Mouse (Mus musculus): ENCODE data around the gene Eefsec. TPM values are rescaled to one million over a fixed set of nuclear protein-coding genes. Genes with fewer than 3 reads are reported as not detected.

The Eefsec gene
- 25.3 and 26.3 TPM in 2 replicates for polyA plus RNA-seq (2015; fragmentation: Nextera tagmentation; extraction: Ambion mirVana)

DNA sequence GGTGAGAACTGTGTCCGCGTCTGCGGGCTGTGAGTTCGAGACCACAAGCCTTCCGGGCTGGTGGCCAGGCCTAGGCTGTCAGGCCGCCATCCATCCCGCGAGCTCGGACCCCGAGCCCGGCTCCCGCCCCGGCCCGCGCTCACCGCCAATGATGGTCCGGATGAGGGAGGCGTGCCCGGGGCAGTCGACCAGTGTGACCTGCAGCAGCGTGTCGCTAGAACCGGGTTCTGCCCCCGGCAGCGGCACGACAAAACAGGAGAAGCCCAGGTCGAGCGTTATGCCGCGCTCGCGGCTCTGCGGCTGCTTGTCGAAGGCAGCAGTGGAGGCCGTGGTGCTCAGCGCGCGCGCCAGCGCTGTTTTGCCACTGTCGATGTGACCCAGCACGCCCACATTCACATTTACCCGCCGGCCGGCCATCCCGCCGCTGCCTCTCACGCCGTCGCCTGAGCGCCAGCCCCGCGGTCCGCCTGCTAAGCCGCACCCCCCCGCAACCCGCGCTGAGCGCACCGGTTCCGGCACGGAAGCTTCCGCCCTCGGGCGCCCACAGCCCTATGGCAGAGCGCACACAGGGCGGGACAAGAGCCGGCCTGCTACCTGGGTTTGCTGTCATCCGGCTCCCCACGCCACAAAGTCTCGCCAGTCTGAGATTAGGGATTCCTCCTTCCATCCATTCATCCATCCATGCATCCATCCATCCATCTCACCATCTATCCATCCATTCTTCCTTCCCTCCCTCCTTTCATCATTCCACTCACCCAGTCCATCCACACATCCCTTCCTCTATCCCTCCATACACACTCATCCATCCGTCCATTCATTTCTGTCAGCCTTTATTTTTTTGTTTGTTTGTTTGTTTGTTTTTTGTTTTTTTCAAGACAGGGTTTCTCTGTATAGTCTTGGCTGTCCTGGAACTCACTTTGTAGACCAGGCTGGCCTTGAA, at the start of gene Eefsec:
Gene Eefsec, minus strand, starts transcription at position 477 of the 940 bp plus-strand sequence.
- ATAC-seq, result peak; percentile 95
- peak within 1 kb of the TSS; percentile 76 for H3K27ac ChIP-seq (ENCODE audit: low read length)
- H3K9ac ChIP-seq (ENCODE audit: low read depth, low read length), result peak within 1 kb of the TSS; percentile 97
- 1% methylated on average over 72 of the region's 72 CpGs for WGBS
- no peaks in the 10 kb centered on the region for H3K9me3 ChIP-seq (replicated peaks; ENCODE audit: control insufficient read depth, low read length, poor library complexity, severe bottlenecking)
- H3K4me2 ChIP-seq (ENCODE audit: low read length), result peak within 1 kb of the TSS; percentile 81
- no peaks in the 10 kb centered on the region for H3K36me3 ChIP-seq (ENCODE audit: control insufficient read depth, insufficient read depth, low read length)
- peaks cover 4% of the 10 kb centered on the region; the same call in 1 of the 2 replicates for H3K4me1 ChIP-seq (ENCODE audit: control insufficient read depth, insufficient read depth, low read length)
- peak within 1 kb of the TSS; percentile 88 for H3K4me3 ChIP-seq (ENCODE audit: low read depth, low read length)
- no peaks in the 10 kb centered on the region for H3K27me3 ChIP-seq (ENCODE audit: control insufficient read depth, insufficient read depth, low read depth, low read length)

DNA sequence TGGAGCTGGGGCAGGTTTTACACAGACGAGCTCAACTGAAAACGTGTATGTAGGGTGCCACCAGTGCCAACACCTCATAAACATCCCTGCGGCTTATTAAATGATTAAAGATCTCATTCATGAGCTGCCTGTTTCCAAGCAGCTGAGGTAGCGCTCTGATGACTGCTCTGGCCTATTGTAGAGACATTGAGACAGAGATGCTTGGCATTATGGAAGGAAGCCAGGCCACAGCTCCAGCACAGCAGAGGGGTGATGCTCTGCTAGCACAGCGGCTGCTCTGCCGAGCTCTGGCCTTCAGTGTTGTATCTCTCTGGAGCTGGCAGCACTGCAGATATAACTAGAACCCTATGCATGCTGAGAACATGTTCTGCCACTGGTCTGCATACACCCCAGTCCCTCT, 47.4 kb upstream of the Eefsec start:
- no peak overlapping the region for H3K4me3 ChIP-seq (ENCODE audit: low read depth, low read length)
- H3K27me3 ChIP-seq (ENCODE audit: control insufficient read depth, insufficient read depth, low read depth, low read length), result no peaks in the 10 kb centered on the region
- no peak overlapping the region for H3K9ac ChIP-seq (ENCODE audit: low read depth, low read length)
- peaks cover 3% of the 10 kb centered on the region for H3K36me3 ChIP-seq (ENCODE audit: control insufficient read depth, insufficient read depth, low read length)
- no peak overlapping the region for H3K27ac ChIP-seq (ENCODE audit: low read length)
- 91% methylated on average over 6 of the region's 6 CpGs for WGBS
- H3K4me1 ChIP-seq (ENCODE audit: control insufficient read depth, insufficient read depth, low read length), result no peaks in the 10 kb centered on the region
- no peaks in the 10 kb centered on the region for H3K9me3 ChIP-seq (replicated peaks; ENCODE audit: control insufficient read depth, low read length, poor library complexity, severe bottlenecking)
- ATAC-seq, result no peak
- no peak overlapping the region for H3K4me2 ChIP-seq (ENCODE audit: low read length)

DNA sequence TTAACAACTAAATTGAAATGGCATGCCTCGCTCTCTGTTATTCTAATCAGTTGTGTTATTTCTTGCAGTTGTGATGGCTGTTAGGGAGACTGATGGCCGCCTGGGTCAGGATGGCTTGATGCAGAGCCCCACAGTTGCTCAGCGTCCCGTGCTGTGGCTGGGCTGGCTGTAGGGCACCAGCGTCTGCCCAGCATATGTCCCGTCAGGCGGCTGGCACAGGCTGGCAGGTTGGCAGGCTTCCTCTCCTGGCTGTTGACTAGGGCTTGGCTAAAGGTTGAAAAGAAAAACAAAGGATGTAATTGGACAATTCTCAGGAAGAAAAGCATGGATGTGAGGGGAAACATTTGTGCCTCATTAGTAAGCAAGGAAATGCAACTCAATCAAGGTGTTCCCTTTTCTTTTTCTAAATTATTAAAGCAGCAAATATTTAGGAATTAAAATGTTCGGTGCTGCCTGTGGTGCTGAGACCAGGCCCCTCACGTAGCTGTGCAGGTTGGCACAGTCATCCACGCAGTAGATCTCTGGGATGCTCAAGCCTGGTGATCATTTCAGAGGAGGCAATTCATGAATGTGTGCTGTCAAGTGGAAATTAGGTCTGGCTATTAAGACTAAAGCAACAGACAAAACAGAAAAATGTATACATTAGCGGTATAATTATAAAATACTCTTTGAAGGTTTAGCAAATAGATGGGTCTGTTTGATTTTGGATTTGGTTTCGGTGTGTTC, 44.5 kb upstream of the Eefsec start:
- H3K36me3 ChIP-seq (ENCODE audit: control insufficient read depth, insufficient read depth, low read length), result peaks cover 7% of the 10 kb centered on the region
- no peak overlapping the region for H3K4me3 ChIP-seq (ENCODE audit: low read depth, low read length)
- 92% methylated on average over 12 of the region's 12 CpGs for WGBS
- no peak overlapping the region for H3K4me2 ChIP-seq (ENCODE audit: low read length)
- H3K4me1 ChIP-seq (ENCODE audit: control insufficient read depth, insufficient read depth, low read length), result no peaks in the 10 kb centered on the region
- no peak overlapping the region for H3K9ac ChIP-seq (ENCODE audit: low read depth, low read length)
- no peak overlapping the region for H3K27ac ChIP-seq (ENCODE audit: low read length)
- no peaks in the 10 kb centered on the region for H3K9me3 ChIP-seq (replicated peaks; ENCODE audit: control insufficient read depth, low read length, poor library complexity, severe bottlenecking)
- no peaks in the 10 kb centered on the region for H3K27me3 ChIP-seq (ENCODE audit: control insufficient read depth, insufficient read depth, low read depth, low read length)
- ATAC-seq, result no peak

DNA sequence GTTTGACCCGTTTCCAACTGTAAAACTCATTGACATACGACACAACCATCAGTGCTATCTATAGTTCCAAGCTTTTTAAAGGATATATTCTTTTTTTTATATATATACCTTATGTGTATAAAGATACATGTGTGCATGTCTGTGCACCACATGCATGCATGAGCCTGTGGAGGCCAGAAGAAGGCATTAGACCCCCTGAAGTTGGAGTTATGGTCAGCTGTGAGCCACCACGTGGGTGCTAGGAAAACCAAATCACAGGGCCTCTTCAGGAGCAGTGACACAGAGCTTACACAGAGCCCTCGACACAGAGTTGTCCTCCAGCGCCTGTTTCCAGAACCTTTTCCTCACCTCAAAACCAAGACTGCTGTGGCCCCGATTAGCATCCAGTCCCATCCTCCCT, 43.5 kb upstream of the Eefsec start:
- WGBS, result 87% methylated on average over 6 of the region's 6 CpGs

DNA sequence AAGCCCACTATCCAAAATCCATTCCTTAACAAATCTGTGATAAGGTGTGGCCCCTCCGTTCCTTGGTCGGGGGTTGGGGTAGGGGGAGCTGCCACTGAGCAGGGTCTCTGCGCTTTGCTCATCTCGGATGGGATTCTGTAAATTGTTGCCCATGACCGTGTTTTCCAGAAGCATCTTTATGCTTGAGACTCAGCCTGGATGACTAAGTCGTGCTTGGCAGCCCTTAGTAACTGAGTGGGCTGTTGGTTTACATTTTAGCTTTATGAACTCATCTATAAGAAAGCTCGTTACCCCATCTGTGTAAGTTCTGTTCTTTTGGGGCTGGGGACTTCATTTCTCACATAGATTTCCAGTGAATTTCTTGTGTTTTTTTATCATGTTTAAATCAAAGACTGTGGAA, 42.7 kb upstream of the Eefsec start:
- no peak overlapping the region for H3K4me3 ChIP-seq (ENCODE audit: low read depth, low read length)

More for the DNA sequence above, 43.5 kb upstream of the Eefsec start:
- Histone ChIP-seq H3K4me1 (ENCODE audit: control insufficient read depth, insufficient read depth, low read length) (no peaks in the 10 kb centered on the region), H3K27ac (ENCODE audit: low read length) (no peak overlapping the region), H3K36me3 (ENCODE audit: control insufficient read depth, insufficient read depth, low read length) (peaks cover 12% of the 10 kb centered on the region), H3K9ac (ENCODE audit: low read depth, low read length) (no peak overlapping the region), H3K4me3 (ENCODE audit: low read depth, low read length) (no peak overlapping the region), H3K4me2 (ENCODE audit: low read length) (no peak overlapping the region), H3K9me3 (replicated peaks; ENCODE audit: control insufficient read depth, low read length, poor library complexity, severe bottlenecking) (no peaks in the 10 kb centered on the region), H3K27me3 (ENCODE audit: control insufficient read depth, insufficient read depth, low read depth, low read length) (no peaks in the 10 kb centered on the region)
- ATAC-seq, result no peak

DNA sequence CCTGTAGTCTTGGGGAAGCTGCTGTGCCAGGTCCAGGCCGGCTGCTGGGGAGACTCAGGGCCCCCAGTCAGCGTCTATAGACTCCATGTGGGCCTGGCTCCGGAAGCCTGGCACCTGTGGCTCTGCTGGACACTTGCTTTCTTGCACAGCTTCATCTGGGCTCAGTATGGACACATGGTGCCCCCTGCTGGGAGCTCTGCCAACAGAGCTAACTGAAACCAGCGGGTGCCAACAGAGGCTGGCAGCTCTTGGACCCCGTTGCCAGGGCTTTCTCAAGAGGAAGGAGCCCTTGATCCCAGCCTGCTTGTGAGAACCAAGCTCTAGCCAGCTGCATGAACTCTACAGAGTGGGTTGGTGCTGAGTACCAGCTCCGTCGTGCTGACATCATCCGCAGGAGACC, 40.6 kb upstream of the Eefsec start:
- 78% methylated on average over 8 of the region's 8 CpGs for WGBS

More for the DNA sequence above, 42.7 kb upstream of the Eefsec start:
- Histone ChIP-seq H3K9me3 (replicated peaks; ENCODE audit: control insufficient read depth, low read length, poor library complexity, severe bottlenecking) (no peaks in the 10 kb centered on the region), H3K36me3 (ENCODE audit: control insufficient read depth, insufficient read depth, low read length) (peaks cover 18% of the 10 kb centered on the region), H3K27me3 (ENCODE audit: control insufficient read depth, insufficient read depth, low read depth, low read length) (no peaks in the 10 kb centered on the region), H3K4me1 (ENCODE audit: control insufficient read depth, insufficient read depth, low read length) (no peaks in the 10 kb centered on the region), H3K9ac (ENCODE audit: low read depth, low read length) (no peak overlapping the region), H3K27ac (ENCODE audit: low read length) (no peak overlapping the region), H3K4me2 (ENCODE audit: low read length) (no peak overlapping the region)
- no peak for ATAC-seq
- WGBS, result 93% methylated on average over 7 of the region's 7 CpGs

DNA sequence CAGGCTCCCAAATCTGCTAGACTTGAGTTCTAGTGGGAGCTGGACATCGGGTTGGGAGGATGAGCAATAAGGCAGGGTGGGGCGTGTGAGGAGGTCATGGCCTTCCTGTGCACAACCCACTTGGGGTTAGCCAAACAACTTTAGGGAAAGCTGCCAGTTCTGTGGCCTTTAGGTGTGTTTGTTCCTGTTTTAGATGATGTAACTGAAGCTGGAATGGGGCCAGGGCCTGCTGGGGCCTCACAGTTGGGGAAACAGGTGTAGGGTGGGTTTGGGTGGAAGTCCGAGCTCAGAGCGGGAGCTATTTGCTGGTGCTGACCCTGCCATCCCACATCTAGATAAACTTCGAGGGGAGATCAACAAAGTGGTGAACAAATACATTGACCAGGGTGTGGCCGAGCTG, 39.0 kb upstream of the Eefsec start:
- H3K27me3 ChIP-seq (ENCODE audit: control insufficient read depth, insufficient read depth, low read depth, low read length), result no peaks in the 10 kb centered on the region
- H3K36me3 ChIP-seq (ENCODE audit: control insufficient read depth, insufficient read depth, low read length), result peaks cover 22% of the 10 kb centered on the region
- 88% methylated on average over 6 of the region's 6 CpGs for WGBS

More for the DNA sequence above, 40.6 kb upstream of the Eefsec start:
- no peaks in the 10 kb centered on the region for H3K9me3 ChIP-seq (replicated peaks; ENCODE audit: control insufficient read depth, low read length, poor library complexity, severe bottlenecking)
- H3K4me3 ChIP-seq (ENCODE audit: low read depth, low read length), result no peak overlapping the region
- no peak overlapping the region for H3K4me2 ChIP-seq (ENCODE audit: low read length)
- peak; percentile 81 for ATAC-seq
- no peaks in the 10 kb centered on the region for H3K27me3 ChIP-seq (ENCODE audit: control insufficient read depth, insufficient read depth, low read depth, low read length)
- no peaks in the 10 kb centered on the region for H3K4me1 ChIP-seq (ENCODE audit: control insufficient read depth, insufficient read depth, low read length)
- H3K9ac ChIP-seq (ENCODE audit: low read depth, low read length), result no peak overlapping the region
- no peak overlapping the region for H3K27ac ChIP-seq (ENCODE audit: low read length)
- H3K36me3 ChIP-seq (ENCODE audit: control insufficient read depth, insufficient read depth, low read length), result peaks cover 21% of the 10 kb centered on the region

DNA sequence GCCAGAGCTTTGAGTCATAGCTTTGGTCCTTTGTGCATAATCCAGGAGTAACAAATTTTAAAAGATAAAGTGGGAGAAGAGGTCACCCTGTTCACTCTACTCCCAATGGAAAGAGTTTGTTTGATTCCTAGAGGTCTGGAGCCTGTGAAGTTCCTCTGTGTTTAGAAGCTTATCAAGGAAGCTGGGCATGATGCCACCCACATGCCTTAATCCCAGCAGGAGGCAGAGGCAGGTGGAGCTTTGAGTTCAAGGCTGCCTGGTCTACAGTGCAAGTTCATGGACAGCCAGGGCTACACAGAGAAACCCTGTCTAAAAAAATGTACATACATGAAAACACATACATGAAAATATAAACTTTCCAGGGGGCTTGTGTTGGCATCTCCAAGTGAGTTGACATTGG, 37.6 kb upstream of the Eefsec start:
- no peak for ATAC-seq
- no peaks in the 10 kb centered on the region for H3K4me1 ChIP-seq (ENCODE audit: control insufficient read depth, insufficient read depth, low read length)
- H3K4me2 ChIP-seq (ENCODE audit: low read length), result no peak overlapping the region
- H3K9me3 ChIP-seq (replicated peaks; ENCODE audit: control insufficient read depth, low read length, poor library complexity, severe bottlenecking), result no peaks in the 10 kb centered on the region
- no peak overlapping the region for H3K9ac ChIP-seq (ENCODE audit: low read depth, low read length)
- no peak overlapping the region for H3K4me3 ChIP-seq (ENCODE audit: low read depth, low read length)
- H3K27ac ChIP-seq (ENCODE audit: low read length), result no peak overlapping the region
- H3K36me3 ChIP-seq (ENCODE audit: control insufficient read depth, insufficient read depth, low read length), result peaks cover 26% of the 10 kb centered on the region
- H3K27me3 ChIP-seq (ENCODE audit: control insufficient read depth, insufficient read depth, low read depth, low read length), result no peaks in the 10 kb centered on the region

More for the DNA sequence above, 39.0 kb upstream of the Eefsec start:
- Histone ChIP-seq H3K4me1 (ENCODE audit: control insufficient read depth, insufficient read depth, low read length) (no peaks in the 10 kb centered on the region), H3K9me3 (replicated peaks; ENCODE audit: control insufficient read depth, low read length, poor library complexity, severe bottlenecking) (no peaks in the 10 kb centered on the region), H3K9ac (ENCODE audit: low read depth, low read length) (no peak overlapping the region), H3K27ac (ENCODE audit: low read length) (no peak overlapping the region), H3K4me2 (ENCODE audit: low read length) (no peak overlapping the region), H3K4me3 (ENCODE audit: low read depth, low read length) (no peak overlapping the region)
- no peak for ATAC-seq

DNA sequence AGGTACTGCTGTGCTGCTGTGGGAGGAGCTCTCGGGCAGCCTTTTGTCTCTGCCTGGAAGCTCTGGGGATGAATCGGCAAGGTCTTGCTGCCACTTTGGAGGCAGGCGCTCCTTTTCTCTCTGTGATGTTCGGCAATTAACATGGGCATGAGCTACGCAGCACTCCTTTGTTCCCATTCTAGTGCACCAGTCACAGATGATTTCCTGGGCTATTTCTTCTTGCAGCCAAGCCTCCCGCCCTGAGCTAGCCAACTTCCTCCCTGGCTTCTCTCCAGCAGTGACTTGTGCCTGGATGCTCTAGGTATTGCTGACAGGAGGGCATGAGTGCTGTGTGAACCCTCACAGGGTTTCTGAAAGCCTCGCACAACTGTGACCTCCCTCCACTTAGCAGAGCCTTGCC, 36.8 kb upstream of the Eefsec start:
- ATAC-seq, result no peak
- WGBS, result 73% methylated on average over 7 of the region's 7 CpGs
- Histone ChIP-seq H3K27me3 (ENCODE audit: control insufficient read depth, insufficient read depth, low read depth, low read length) (no peaks in the 10 kb centered on the region), H3K9me3 (replicated peaks; ENCODE audit: control insufficient read depth, low read length, poor library complexity, severe bottlenecking) (no peaks in the 10 kb centered on the region), H3K9ac (ENCODE audit: low read depth, low read length) (no peak overlapping the region), H3K4me2 (ENCODE audit: low read length) (no peak overlapping the region), H3K27ac (ENCODE audit: low read length) (no peak overlapping the region), H3K4me3 (ENCODE audit: low read depth, low read length) (no peak overlapping the region), H3K4me1 (ENCODE audit: control insufficient read depth, insufficient read depth, low read length) (no peaks in the 10 kb centered on the region), H3K36me3 (ENCODE audit: control insufficient read depth, insufficient read depth, low read length) (peaks cover 26% of the 10 kb centered on the region)
